Mouse (Mus musculus) embryonic facial prominence, embryonic 14.5 days (tissue): Measurements from ENCODE around the gene Lgr4. TPM values are rescaled to one million over a fixed set of nuclear protein-coding genes. Genes with fewer than 3 reads are reported as not detected.
A peak's percentile ranks its signal among the peaks of the same experiment; 100 is the strongest.

Source experiments
- ATAC-seq: fragments of 200-750 bp; cut with Nextera tagmentation; 2 replicates; pipeline ENCODE4 v1.8.0; 2017; ENCODE audit warnings: low read depth, moderate number of reproducible peaks, moderate TSS enrichment
- DNase-seq: peaks from one replicate; pipeline ENCODE4 v3.0.0-alpha.2; 2015; ENCODE audit warnings: low spot score
- H3K27ac ChIP-seq: fragments of 300-500 bp; sonication (generic); replicated peaks from 2 replicates; pipeline ENCODE4 v1.5.1; 2014; ENCODE audit warnings: low read depth, mild to moderate bottlenecking, low read length, moderate library complexity
- H3K27me3 ChIP-seq: fragments of 300-500 bp; sonication (generic); replicated peaks from 2 replicates; pipeline ENCODE4 v1.6.1; 2014; ENCODE audit warnings: low read length; ENCODE audit not compliant: control insufficient read depth, insufficient read depth
- H3K36me3 ChIP-seq: fragments of 300-500 bp; sonication (generic); 2 replicates; pipeline ENCODE4 v1.6.1; 2014; ENCODE audit warnings: low read length, mixed read lengths; ENCODE audit not compliant: control insufficient read depth, insufficient read depth
- H3K4me1 ChIP-seq: fragments of 300-500 bp; sonication (generic); 2 replicates; pipeline ENCODE4 v1.6.1; 2014; ENCODE audit warnings: antibody characterized with exemption, low read length; ENCODE audit not compliant: control insufficient read depth, insufficient read depth
- H3K4me2 ChIP-seq: fragments of 300-500 bp; sonication (generic); 2 replicates; pipeline ENCODE4 v1.6.1; 2014; ENCODE audit warnings: low read depth, mild to moderate bottlenecking, low read length, moderate library complexity, mixed read lengths
- H3K4me3 ChIP-seq: fragments of 300-500 bp; sonication (generic); 2 replicates; pipeline ENCODE4 v1.5.1; 2014; ENCODE audit warnings: low read depth, mild to moderate bottlenecking, low read length
- H3K9ac ChIP-seq: fragments of 300-500 bp; sonication (generic); 2 replicates; pipeline ENCODE4 v1.6.1; 2014; ENCODE audit warnings: low read depth, mild to moderate bottlenecking, low read length, moderate library complexity, mixed read lengths
- H3K9me3 ChIP-seq: fragments of 300-500 bp; sonication (generic); 2 replicates; pipeline ENCODE4 v1.6.1; 2016; ENCODE audit warnings: low read length; ENCODE audit not compliant: control insufficient read depth
- WGBS: fragments of 180-500 bp; shearing (Covaris S2); extraction: QIAGEN DNeasy Blood & Tissue Kit; methylation state at CpG from one replicate; pipeline ENCODE4 v1.1.7; 2014; 5-methylcytosine and 5-hydroxymethylcytosine counted together
- polyA plus RNA-seq: library from polyadenylated mRNA; unstranded; fragments of >200 nt; fragmentation: Nextera tagmentation; extraction: Ambion mirVana; gene quantifications from 2 replicates; pipeline ENCODE4 v1.2.1, GENCODE M21; 2014

Lgr4 gene
- polyA plus RNA-seq, 1 experiment from 2014 or later: 25.0 TPM

DNA sequence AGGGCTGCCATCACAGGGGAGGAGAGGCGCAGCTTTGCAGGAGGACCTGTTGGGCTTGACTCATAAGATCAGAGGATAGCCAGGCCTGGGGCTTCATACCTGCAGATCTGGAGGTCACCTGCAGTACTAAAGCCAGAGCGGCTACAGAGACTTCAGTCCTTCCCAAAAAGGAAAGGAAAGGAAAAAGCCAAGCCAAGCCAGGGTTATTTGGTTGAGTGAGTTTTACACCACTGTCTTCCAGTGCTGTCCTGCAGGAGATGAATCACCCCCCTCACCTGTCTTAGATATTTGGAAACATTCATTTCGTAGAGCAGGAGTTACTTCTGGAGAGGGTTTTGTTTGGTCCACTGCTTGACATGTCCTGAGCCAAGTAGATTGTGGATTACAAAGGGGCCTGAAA, 15.7 kb downstream of the Lgr4 start:
- Histone ChIP-seq H3K36me3 (peaks cover 6% of the 10 kb centered on the region; the same call in 1 of the 2 replicates), H3K27ac (no peak overlapping the region), H3K4me2 (no peak overlapping the region), H3K4me1 (peaks cover 18% of the 10 kb centered on the region), H3K4me3 (no peak overlapping the region), H3K27me3 (no peaks in the 10 kb centered on the region), H3K9me3 (no peaks in the 10 kb centered on the region), H3K9ac (no peak overlapping the region)
- ATAC-seq: no peak
- 74% methylated on average over 3 of the region's 3 CpGs for WGBS
- DNase-seq: no peak

- no peak overlapping the region for H3K4me2 ChIP-seq
- H3K4me1 ChIP-seq: peaks cover 17% of the 10 kb centered on the region
- H3K4me3 ChIP-seq: no peak overlapping the region
- ATAC-seq (no peak), DNase-seq (no peak)
- H3K36me3 ChIP-seq: peaks cover 6% of the 10 kb centered on the region; the same call in 1 of the 2 replicates
- no peak overlapping the region for H3K27ac ChIP-seq
- H3K9ac ChIP-seq: no peak overlapping the region
- 66% methylated on average over 4 of the region's 4 CpGs for WGBS
- H3K9me3 ChIP-seq: no peaks in the 10 kb centered on the region
- no peaks in the 10 kb centered on the region for H3K27me3 ChIP-seq
Observed at GRCm38 (mm10) chr2:109934086-109934485, 16.6 kb downstream of the Lgr4 start.

DNA sequence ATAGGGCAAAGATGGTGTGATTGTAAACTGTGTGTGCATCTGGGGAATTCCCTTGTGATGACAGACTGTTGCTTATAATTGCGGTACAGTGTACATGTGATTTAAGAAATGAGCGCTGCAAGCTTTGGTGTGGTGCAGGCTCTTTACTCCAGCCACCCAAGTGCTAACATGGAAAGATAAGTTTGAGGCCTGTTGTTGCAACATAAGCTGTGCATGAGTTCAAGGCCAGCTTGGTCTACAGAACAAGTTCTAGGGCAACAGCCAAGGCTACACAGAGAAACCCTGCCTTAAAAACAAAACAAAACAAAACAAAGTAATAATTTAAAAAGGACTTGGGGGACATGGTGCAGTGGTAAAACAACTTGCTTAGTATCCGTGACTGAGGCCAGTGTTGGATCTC, 17.7 kb downstream of the Lgr4 start:
- no peak overlapping the region for H3K27ac ChIP-seq
- WGBS: 84% methylated on average over 3 of the region's 3 CpGs
- H3K4me2 ChIP-seq: no peak overlapping the region
- peaks cover 14% of the 10 kb centered on the region for H3K4me1 ChIP-seq
- H3K9ac ChIP-seq: no peak overlapping the region
- H3K36me3 ChIP-seq: peaks cover 6% of the 10 kb centered on the region; the same call in 1 of the 2 replicates
- H3K9me3 ChIP-seq: no peaks in the 10 kb centered on the region
- no peak overlapping the region for H3K4me3 ChIP-seq
- DNase-seq (no peak), ATAC-seq (no peak)
- no peaks in the 10 kb centered on the region for H3K27me3 ChIP-seq

DNA sequence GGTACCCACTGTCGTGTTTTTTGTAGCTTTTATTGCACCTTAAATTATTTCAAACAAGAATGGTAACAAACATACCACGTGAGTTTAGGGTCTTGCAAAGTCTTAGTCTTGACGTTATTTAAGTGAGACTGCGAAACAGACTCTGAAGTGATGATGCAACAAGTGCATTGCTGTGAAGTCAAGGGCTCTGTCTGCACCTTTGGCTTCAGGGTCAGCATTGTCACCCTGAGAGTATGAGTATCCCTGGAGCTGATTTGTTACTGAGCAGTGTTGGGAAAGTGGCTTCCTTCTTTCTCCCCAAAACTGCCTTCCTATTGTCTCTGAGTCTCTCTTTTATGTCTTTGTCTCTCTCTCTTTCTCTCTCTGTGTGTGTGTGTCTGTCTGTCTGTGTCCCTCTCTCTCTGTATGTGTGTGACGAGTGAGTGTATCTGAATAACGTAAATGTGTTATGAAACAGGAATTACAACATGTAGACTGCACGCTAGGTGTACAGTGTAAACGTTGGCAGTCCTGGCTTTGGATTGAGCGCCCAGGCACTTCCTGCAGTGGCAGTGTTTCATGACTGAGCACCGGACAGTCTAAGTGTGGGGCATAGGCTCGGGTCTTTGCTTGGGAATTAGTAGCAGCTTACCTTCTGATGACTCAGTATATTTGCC, 18.4 kb downstream of the Lgr4 start:
- peaks cover 14% of the 10 kb centered on the region for H3K4me1 ChIP-seq
- H3K36me3 ChIP-seq: peaks cover 6% of the 10 kb centered on the region; the same call in 1 of the 2 replicates
- no peaks in the 10 kb centered on the region for H3K9me3 ChIP-seq
- H3K9ac ChIP-seq: no peak overlapping the region
- H3K27me3 ChIP-seq: no peaks in the 10 kb centered on the region
- DNase-seq (no peak), ATAC-seq (no peak)
- H3K4me3 ChIP-seq: no peak overlapping the region
- no peak overlapping the region for H3K4me2 ChIP-seq
- 72% methylated on average over 11 of the region's 11 CpGs for WGBS
- peak overlapping the region; percentile 10; the same call in 1 of the 2 replicates for H3K27ac ChIP-seq

GRCm38 (mm10) chr2:109936410-109936755, 18.9 kb downstream of the Lgr4 start:
- DNase-seq (no peak), ATAC-seq (no peak)
- no peak overlapping the region for H3K4me2 ChIP-seq
- WGBS: 51% methylated on average over 2 of the region's 2 CpGs
- H3K27ac ChIP-seq: no peak overlapping the region
- H3K9me3 ChIP-seq: no peaks in the 10 kb centered on the region
- H3K4me1 ChIP-seq: peaks cover 14% of the 10 kb centered on the region
- no peak overlapping the region for H3K4me3 ChIP-seq
- H3K27me3 ChIP-seq: no peaks in the 10 kb centered on the region
- H3K36me3 ChIP-seq: peaks cover 6% of the 10 kb centered on the region; the same call in 1 of the 2 replicates
- no peak overlapping the region for H3K9ac ChIP-seq

GRCm38 (mm10) chr2:109941973-109942444, 24.6 kb downstream of the Lgr4 start:
- peak; percentile 77 for DNase-seq
- H3K4me3 ChIP-seq: no peak overlapping the region
- 21% methylated on average over 5 of the region's 5 CpGs for WGBS
- H3K27me3 ChIP-seq: no peaks in the 10 kb centered on the region
- no peaks in the 10 kb centered on the region for H3K9me3 ChIP-seq
- H3K27ac ChIP-seq: no peak overlapping the region; the same call in 1 of the 2 replicates
- no peak overlapping the region for H3K4me2 ChIP-seq
- H3K4me1 ChIP-seq: peaks cover 18% of the 10 kb centered on the region
- ATAC-seq: peak; percentile 72; the same call in 1 of the 2 replicates
- no peaks in the 10 kb centered on the region for H3K36me3 ChIP-seq
- no peak overlapping the region for H3K9ac ChIP-seq

DNA sequence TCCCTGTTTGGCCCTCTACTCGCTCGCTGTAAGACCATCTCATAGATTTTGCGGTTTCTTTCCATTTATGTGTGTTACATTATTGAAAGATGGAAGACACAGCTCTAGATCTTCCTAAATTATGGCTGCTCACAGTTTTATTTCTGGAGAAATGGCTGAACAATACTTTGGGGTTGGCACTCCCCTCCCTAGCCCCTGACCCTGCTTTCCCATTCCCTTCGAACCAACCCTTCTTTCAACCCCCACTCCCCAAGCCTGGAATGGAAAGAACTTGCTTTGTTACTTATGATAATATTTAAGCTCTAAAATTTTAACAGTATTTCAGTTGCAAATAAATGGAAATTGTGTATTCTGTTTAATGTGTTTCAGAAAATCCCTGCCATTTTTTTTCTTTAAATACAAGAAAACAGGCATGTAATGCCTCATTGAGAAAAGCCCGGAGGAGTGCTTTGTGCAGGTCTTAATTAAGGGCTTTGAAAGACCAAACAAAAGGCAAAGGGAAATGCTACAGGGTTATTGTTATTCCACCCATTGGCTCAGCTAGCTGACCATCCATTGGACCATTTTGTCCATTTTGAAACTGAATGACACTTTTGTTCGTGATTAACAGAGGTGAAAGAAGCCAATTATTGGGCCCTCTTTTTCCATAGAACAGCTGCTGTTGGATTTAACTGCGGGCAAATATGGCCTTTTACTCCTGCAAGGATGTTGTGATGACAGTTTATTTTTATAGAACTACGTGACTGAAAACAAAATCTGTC, 25.5 kb downstream of the Lgr4 start:
- ATAC-seq (peak; percentile 68; the same call in 1 of the 2 replicates), DNase-seq (peak; percentile 63)
- no peaks in the 10 kb centered on the region for H3K36me3 ChIP-seq
- peak overlapping the region; percentile 63; the same call in 1 of the 2 replicates for H3K27ac ChIP-seq
- H3K4me2 ChIP-seq: no peak overlapping the region
- H3K9me3 ChIP-seq: no peaks in the 10 kb centered on the region
- H3K27me3 ChIP-seq: no peaks in the 10 kb centered on the region
- H3K9ac ChIP-seq: no peak overlapping the region
- H3K4me3 ChIP-seq: no peak overlapping the region
- 49% methylated on average over 8 of the region's 8 CpGs for WGBS
- H3K4me1 ChIP-seq: peaks cover 18% of the 10 kb centered on the region

- no peak overlapping the region for H3K4me2 ChIP-seq
- 66% methylated on average over 9 of the region's 9 CpGs for WGBS
- peak; percentile 51 for DNase-seq
- no peaks in the 10 kb centered on the region for H3K36me3 ChIP-seq
- H3K9ac ChIP-seq: no peak overlapping the region
- ATAC-seq: no peak
- H3K4me3 ChIP-seq: no peak overlapping the region
- peaks cover 18% of the 10 kb centered on the region for H3K4me1 ChIP-seq
- no peaks in the 10 kb centered on the region for H3K9me3 ChIP-seq
- H3K27ac ChIP-seq: 0 out of 2 replicates have a peak overlapping the region, but pooled peaks have one; percentile 4
- H3K27me3 ChIP-seq: no peaks in the 10 kb centered on the region
Observed at GRCm38 (mm10) chr2:109944995-109945394, 27.5 kb downstream of the Lgr4 start.
